Mouse (Mus musculus): ENCODE results near the gene Bpnt1. TPM values are rescaled to one million over a fixed set of nuclear protein-coding genes. Genes with fewer than 3 reads are reported as not detected.

The Bpnt1 gene
- polyA plus RNA-seq, 1 experiment from 2014 or later = 53.2 TPM

MicroRNA genes within 50 kb of the gene (microRNA counts, 519-probe panel; counts per million panel counts)
- microRNA mmu-miR-194 = 2,404 counts per million, percentile 36 among the panel's probes with 10 or more counts

Small RNAs within 50 kb of the gene (microRNA-seq; reads per million reads assigned to microRNA genes)
- gene Mir194-1 (2.2 reads per million, percentile 11 among the genes with 10 or more reads in this experiment), gene Mir215 (10.7 reads per million, percentile 29 among the genes with 10 or more reads in this experiment)

Other genes starting within 250 kb of the Bpnt1 start
- gene Rab3gap2, start 128.0 kb upstream of the Bpnt1 start, polyA plus RNA-seq (2015; fragmentation: Nextera tagmentation; extraction: Ambion mirVana) = 20.2 and 20.9 TPM in 2 replicates
- 30.4 and 32.7 TPM in 2 replicates for gene Iars2, start 2.8 kb upstream of the Bpnt1 start, polyA plus RNA-seq (2015; fragmentation: Nextera tagmentation; extraction: Ambion mirVana)
- 142 and 160 TPM in 2 replicates for gene Eprs, start 30.9 kb downstream of the Bpnt1 start, polyA plus RNA-seq (2015; fragmentation: Nextera tagmentation; extraction: Ambion mirVana)
- 0.10 and 0.38 TPM in 2 replicates for gene Slc30a10, start 122.7 kb downstream of the Bpnt1 start, polyA plus RNA-seq (2015; fragmentation: Nextera tagmentation; extraction: Ambion mirVana)